Mouse (Mus musculus) urinary bladder, postnatal 4 days (tissue): ENCODE measurements around the gene Def6.

Experiments used
- DNase-seq, 2 experiments: peaks; one replicate each; pipeline ENCODE4 v3.0.0; 2021 to 2022; ENCODE audit warnings: low spot score in 2 of 2

The Def6 gene

DNA sequence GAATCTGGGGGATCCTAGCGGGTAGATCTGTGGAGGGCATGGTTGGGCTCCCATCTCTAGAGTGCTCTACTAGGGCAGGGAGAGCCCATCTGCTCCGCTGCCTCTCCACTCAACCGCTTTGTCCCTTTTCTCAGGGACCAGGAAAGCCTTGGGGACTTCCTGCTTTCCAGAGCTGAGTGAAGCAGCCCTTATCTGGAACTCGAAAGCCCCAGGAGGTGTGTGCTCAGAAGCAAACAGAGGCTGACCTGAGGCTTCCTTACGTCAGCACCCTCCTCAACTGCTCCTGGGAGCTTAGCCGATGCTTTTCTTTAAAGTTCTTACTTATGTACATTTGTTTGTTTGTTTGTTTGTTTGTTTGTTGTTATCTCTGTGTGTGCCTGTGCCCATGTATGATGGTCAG is 65.3 kb downstream of the Def6 start:
- DNase-seq, result no peak

DNA sequence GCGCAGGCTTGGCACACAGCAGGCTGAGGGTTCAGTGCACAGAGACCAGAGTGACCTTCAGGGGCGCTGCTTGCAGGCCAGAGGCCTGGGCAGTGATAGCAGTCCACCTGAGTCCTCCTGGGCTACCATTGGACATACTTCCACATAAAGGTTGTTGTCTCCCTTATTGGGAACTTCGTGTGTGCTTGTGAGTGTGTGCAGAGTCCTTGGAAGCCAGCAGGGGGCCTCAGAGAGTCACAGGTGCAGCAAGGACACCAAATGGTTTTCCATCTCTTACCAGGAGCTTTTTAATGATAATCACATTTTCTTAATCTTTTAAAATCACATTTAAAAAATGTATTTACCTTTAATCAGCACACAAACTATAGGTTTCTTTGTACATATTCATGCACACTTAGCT is 67.2 kb downstream of the Def6 start:
- DNase-seq, result no peak

DNA sequence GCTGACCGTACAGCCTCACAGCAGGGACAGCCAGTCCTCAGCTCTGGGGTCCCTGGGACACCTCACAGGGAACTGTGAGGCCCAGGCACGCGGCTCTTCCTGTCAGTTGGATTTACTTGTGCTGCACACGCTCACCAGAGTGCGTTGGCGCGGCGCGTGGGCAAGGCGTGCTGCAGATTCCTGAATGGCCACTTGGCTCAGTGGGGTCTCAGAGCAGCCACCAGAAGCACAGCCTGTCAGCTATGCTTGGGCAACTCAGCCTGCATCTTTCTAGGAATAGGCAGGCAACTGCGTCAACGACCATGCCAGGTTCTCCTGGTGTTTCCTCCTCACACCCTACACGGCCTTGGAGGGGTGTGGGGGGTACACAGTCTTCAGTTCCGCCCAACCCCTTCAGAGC is 69.6 kb downstream of the Def6 start:
- DNase-seq, result no peak

DNA sequence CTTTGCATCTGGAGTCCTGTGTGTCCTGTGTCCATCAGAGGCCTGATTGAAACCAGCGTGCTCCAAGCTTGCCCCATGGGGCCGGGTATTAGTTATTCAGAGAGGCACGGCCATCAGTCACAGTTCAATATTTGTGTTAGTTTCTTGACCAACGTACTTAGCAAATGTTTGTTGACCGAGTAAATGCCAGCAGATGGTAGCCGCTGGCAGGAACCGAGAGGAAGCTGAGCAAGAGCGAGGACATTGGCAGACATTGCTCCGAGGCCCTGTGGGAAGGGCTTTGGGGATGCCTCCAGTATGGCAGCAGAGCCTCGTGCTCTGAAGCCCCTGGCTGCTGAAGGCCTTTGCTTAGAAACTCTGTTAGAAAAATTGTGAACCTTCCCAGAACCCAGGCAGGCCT is 70.1 kb downstream of the Def6 start:
- DNase-seq, result no peak

DNA sequence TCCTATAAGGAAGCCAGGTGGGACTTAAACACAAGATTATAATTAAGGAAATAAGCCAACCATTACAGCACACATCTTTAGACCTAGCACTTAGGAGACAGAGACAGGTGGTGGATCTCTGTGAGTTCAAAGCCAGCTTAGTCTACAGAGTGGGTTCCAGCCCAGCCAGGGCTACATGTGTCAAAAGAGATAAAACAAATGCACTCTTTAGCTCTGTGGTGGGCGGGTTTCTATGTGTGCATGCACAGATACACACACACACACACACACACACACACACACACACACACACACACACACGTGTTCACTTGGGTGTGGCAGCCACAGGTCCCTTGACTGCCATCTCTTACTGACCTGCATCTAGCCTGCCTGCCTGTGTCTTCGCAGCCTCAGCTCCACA is 70.6 kb downstream of the Def6 start:
- no peak for DNase-seq
